Mouse (Mus musculus) ES-E14 (cell line): ENCODE data around the gene Tnpo2.

Experiments used
- CHD2 ChIP-seq: IDR thresholded peaks from 2 replicates; pipeline ENCODE4 v1.6.1; 2014; ENCODE audit warnings: mild to moderate bottlenecking, low read depth, low read length, inconsistent platforms
- HCFC1 ChIP-seq: IDR thresholded peaks from 2 replicates; pipeline ENCODE4 v1.6.1; 2012; ENCODE audit warnings: low read length, inconsistent platforms, borderline replicate concordance; ENCODE audit not compliant: insufficient read depth
- MAFK ChIP-seq: IDR thresholded peaks from 2 replicates; pipeline ENCODE4 v1.6.1; 2014; ENCODE audit warnings: mild to moderate bottlenecking, low read depth, low read length, inconsistent platforms; ENCODE audit not compliant: insufficient read depth
- ZC3H11A ChIP-seq: IDR thresholded peaks from 2 replicates; pipeline ENCODE4 v1.6.1; 2012; ENCODE audit warnings: low read depth, mild to moderate bottlenecking, inconsistent platforms, low read length, borderline replicate concordance
- ZNF384 ChIP-seq: IDR thresholded peaks from 2 replicates; pipeline ENCODE4 v1.6.1; 2012; ENCODE audit warnings: low read depth, low read length, inconsistent platforms

DNA sequence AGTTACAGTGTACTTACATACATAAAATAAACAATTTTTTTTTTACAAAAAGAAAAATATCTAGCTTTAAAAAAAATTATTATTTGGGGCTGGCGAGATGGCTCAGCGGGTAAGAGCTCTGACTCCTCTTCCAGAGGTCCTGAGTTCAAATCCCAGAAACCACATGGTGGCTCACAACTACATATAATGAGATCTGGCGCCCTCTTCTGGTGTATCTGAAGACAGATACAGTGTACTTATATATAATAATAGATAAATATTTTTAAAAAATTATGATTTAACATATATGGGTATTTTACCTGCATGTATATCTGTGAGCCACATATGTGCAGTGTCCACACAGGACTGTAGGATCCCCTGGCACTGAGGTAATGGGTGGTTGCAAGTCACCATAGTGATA, 49.5 kb downstream of the Tnpo2 start:
- TF ChIP-seq HCFC1 (no peak), CHD2 (no peak), ZNF384 (no peak), MAFK (no peak), ZC3H11A (no peak)
